Mouse (Mus musculus): Measurements from ENCODE around the gene Nup153. TPM values are rescaled to one million over a fixed set of nuclear protein-coding genes. Genes with fewer than 3 reads are reported as not detected.

Gene Nup153
- polyA plus RNA-seq, 1 experiment from 2014 or later: 38.0 TPM

DNA sequence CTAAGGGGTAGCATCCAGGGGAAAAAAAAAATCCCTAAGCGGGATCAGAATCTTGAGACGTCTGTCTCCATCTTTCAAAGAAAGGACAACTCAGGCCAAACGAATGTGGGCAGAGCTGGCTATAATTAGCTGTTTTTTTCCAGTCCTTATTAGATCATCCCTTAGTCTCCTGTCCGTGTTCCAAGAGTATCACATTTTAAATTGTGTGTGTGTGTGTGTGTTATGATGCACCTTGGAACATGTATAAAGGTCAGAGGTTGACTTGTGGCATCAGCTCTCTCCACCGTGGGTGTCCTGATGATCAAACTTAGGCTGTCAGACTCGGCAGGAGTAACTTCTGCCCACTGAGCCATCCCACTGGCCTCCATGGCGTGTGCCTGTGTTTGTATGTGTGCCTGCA is 11.7 kb upstream of the Nup153 start:
- Histone ChIP-seq H3K27me3 (ENCODE audit: control insufficient read depth, insufficient read depth, low read length) (no peaks in the 10 kb centered on the region), H3K9ac (replicated peaks; ENCODE audit: low read depth, low read length) (no peak overlapping the region), H3K4me1 (ENCODE audit: control insufficient read depth, insufficient read depth, low read length) (no peaks in the 10 kb centered on the region), H3K4me2 (replicated peaks; ENCODE audit: low read depth, low read length) (no peak overlapping the region), H3K27ac (ENCODE audit: low read length) (no peak overlapping the region), H3K4me3 (ENCODE audit: low read depth, low read length) (no peak overlapping the region), H3K9me3 (ENCODE audit: control insufficient read depth, low read depth, low read length) (no peaks in the 10 kb centered on the region), H3K36me3 (ENCODE audit: control insufficient read depth, insufficient read depth, low read length) (no peaks in the 10 kb centered on the region)
- ATAC-seq (ENCODE audit: insufficient number of reproducible peaks, insufficient read depth, low FRiP score, low read depth): no peak
- 75% methylated on average over 7 of the region's 7 CpGs for WGBS

- WGBS: 77% methylated on average over 4 of the region's 4 CpGs
- ATAC-seq (ENCODE audit: insufficient number of reproducible peaks, insufficient read depth, low FRiP score, low read depth): no peak
- Histone ChIP-seq H3K27ac (ENCODE audit: low read length) (no peak overlapping the region), H3K36me3 (ENCODE audit: control insufficient read depth, insufficient read depth, low read length) (no peaks in the 10 kb centered on the region), H3K9ac (replicated peaks; ENCODE audit: low read depth, low read length) (no peak overlapping the region), H3K4me3 (ENCODE audit: low read depth, low read length) (no peak overlapping the region), H3K27me3 (ENCODE audit: control insufficient read depth, insufficient read depth, low read length) (no peaks in the 10 kb centered on the region), H3K4me2 (replicated peaks; ENCODE audit: low read depth, low read length) (no peak overlapping the region), H3K4me1 (ENCODE audit: control insufficient read depth, insufficient read depth, low read length) (no peaks in the 10 kb centered on the region), H3K9me3 (ENCODE audit: control insufficient read depth, low read depth, low read length) (no peaks in the 10 kb centered on the region)
Measured at GRCm38 (mm10) chr13:46737482-46737881, 9.7 kb upstream of the Nup153 start.

DNA sequence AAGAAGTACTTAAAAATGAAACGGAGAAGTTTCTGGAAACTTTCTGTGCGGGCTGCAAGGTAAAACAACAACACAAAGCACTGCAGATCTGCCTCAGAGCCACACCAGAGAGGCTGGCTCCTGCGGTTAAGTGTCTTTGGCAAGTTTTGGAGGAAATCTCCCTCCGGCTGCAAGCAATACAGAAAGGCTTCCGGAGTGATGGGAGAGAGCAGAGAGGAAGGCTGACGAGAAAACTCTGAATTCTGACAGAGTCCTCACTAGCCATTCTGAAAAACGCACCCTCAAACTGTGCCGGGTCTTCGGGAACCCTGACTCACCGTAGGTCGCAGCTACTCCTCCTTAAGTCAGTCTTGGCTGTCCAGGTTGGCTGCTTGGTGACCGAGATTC is 8.7 kb upstream of the Nup153 start:
- WGBS: 1% methylated on average over 12 of the region's 12 CpGs
- Histone ChIP-seq H3K9ac (replicated peaks; ENCODE audit: low read depth, low read length) (peak overlapping the region; percentile 32), H3K27ac (ENCODE audit: low read length) (no peak overlapping the region; the same call in 1 of the 2 replicates), H3K9me3 (ENCODE audit: control insufficient read depth, low read depth, low read length) (no peaks in the 10 kb centered on the region), H3K27me3 (ENCODE audit: control insufficient read depth, insufficient read depth, low read length) (no peaks in the 10 kb centered on the region), H3K4me1 (ENCODE audit: control insufficient read depth, insufficient read depth, low read length) (no peaks in the 10 kb centered on the region), H3K36me3 (ENCODE audit: control insufficient read depth, insufficient read depth, low read length) (no peaks in the 10 kb centered on the region), H3K4me2 (replicated peaks; ENCODE audit: low read depth, low read length) (peak overlapping the region; percentile 95), H3K4me3 (ENCODE audit: low read depth, low read length) (peak overlapping the region; percentile 37)
- ATAC-seq (ENCODE audit: insufficient number of reproducible peaks, insufficient read depth, low FRiP score, low read depth): no peak

DNA sequence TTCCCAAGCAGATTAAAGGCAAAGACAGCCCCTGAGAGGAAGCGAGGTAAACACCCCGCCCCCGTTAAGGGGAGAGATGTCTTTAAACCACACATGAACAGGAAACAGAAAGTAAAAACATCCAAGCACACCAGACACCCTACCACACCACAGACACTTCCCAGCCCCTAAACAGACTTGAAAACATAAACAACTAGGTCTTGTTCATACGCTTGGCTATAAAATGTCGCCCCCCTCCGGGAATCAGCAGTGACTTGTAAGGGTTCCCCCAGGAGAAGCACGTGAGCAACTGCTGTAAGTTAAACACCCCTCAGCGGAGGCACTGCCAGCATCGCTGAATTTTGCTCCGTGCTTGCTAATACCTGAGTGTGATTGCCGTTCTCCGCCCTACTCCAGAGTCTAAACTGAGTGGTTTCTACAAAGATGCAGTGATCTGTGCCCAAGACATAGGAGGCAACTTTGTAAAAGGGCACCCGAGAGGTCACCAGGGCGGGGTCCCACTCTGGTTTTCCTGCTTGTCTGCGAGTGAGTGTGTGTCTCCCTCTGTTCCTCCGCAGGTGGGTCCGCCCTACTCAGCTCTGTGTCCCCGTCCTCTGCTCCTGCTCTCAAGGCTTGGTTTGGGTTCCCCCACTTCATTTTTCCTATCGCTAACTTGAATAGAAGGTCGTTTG is 8.2 kb upstream of the Nup153 start:
- under 1% methylated on average over 20 of the region's 20 CpGs for WGBS
- no peaks in the 10 kb centered on the region for H3K9me3 ChIP-seq (ENCODE audit: control insufficient read depth, low read depth, low read length)
- H3K27ac ChIP-seq (ENCODE audit: low read length): no peak overlapping the region; the same call in 1 of the 2 replicates
- H3K27me3 ChIP-seq (ENCODE audit: control insufficient read depth, insufficient read depth, low read length): no peaks in the 10 kb centered on the region
- no peaks in the 10 kb centered on the region for H3K36me3 ChIP-seq (ENCODE audit: control insufficient read depth, insufficient read depth, low read length)
- peak overlapping the region; percentile 95 for H3K4me2 ChIP-seq (replicated peaks; ENCODE audit: low read depth, low read length)
- peak; percentile 71 for ATAC-seq (ENCODE audit: insufficient number of reproducible peaks, insufficient read depth, low FRiP score, low read depth)
- H3K4me3 ChIP-seq (ENCODE audit: low read depth, low read length): peak overlapping the region; percentile 37
- H3K4me1 ChIP-seq (ENCODE audit: control insufficient read depth, insufficient read depth, low read length): no peaks in the 10 kb centered on the region
- peak overlapping the region; percentile 32; the same call in 1 of the 2 replicates for H3K9ac ChIP-seq (replicated peaks; ENCODE audit: low read depth, low read length)

DNA sequence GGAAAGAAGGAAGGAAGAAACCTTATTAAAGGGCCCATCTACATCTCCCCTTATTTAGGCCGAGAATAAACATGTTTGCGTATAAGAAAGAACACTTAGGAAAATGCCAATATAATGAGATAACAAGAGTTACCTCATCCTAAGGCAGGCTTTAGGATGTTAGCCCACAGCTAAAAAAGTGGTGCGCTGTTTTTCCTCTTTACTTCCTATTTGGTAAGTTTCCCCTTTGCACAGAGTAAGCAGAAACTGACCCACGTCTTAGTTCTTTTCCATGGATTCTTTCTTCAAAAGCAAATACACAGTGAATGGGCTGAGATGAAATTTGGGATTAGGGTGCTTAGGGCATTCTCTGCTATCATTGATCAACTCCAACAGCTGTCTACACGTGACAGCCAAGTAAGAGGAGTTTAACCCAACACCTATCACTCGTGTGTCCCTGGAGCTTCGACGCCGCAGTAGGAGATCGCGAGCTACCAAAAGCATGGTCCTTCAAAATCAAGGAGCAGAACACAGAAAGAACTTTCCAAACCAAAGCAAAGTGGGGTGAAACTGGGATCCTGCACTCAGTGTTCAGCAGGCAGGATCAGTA is 7.6 kb upstream of the Nup153 start:
- Histone ChIP-seq H3K9me3 (ENCODE audit: control insufficient read depth, low read depth, low read length) (no peaks in the 10 kb centered on the region), H3K4me2 (replicated peaks; ENCODE audit: low read depth, low read length) (peak overlapping the region; percentile 95), H3K4me1 (ENCODE audit: control insufficient read depth, insufficient read depth, low read length) (no peaks in the 10 kb centered on the region), H3K36me3 (ENCODE audit: control insufficient read depth, insufficient read depth, low read length) (no peaks in the 10 kb centered on the region), H3K4me3 (ENCODE audit: low read depth, low read length) (peak overlapping the region; percentile 37), H3K9ac (replicated peaks; ENCODE audit: low read depth, low read length) (peak overlapping the region; percentile 32; the same call in 1 of the 2 replicates), H3K27me3 (ENCODE audit: control insufficient read depth, insufficient read depth, low read length) (no peaks in the 10 kb centered on the region), H3K27ac (ENCODE audit: low read length) (no peak overlapping the region)
- ATAC-seq (ENCODE audit: insufficient number of reproducible peaks, insufficient read depth, low FRiP score, low read depth): no peak
- 34% methylated on average over 11 of the region's 11 CpGs for WGBS

DNA sequence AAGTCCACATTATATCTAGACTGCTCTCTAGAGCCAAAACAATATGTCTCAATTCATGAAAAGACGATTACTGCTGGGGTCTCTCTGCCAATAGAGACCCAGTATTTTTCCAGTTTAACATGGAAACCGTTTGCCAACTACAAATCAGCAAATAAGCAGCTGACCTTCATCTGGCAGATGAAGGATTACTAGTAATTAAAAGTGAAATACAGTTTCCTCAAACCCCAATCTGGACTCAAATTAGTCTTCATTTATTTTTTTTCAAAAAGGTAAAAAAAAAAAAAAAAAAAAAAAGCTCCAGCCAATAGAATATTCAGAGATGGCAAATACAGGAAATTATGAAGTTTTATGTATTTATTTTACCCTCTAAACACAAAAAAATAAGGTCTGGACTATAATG is 2.3 kb upstream of the Nup153 start:
- Histone ChIP-seq H3K4me3 (ENCODE audit: low read depth, low read length) (no peak overlapping the region), H3K9ac (replicated peaks; ENCODE audit: low read depth, low read length) (no peak overlapping the region), H3K9me3 (ENCODE audit: control insufficient read depth, low read depth, low read length) (no peaks in the 10 kb centered on the region), H3K4me1 (ENCODE audit: control insufficient read depth, insufficient read depth, low read length) (no peaks in the 10 kb centered on the region), H3K36me3 (ENCODE audit: control insufficient read depth, insufficient read depth, low read length) (no peaks in the 10 kb centered on the region), H3K27ac (ENCODE audit: low read length) (no peak overlapping the region), H3K27me3 (ENCODE audit: control insufficient read depth, insufficient read depth, low read length) (no peaks in the 10 kb centered on the region), H3K4me2 (replicated peaks; ENCODE audit: low read depth, low read length) (no peak overlapping the region)
- no peak for ATAC-seq (ENCODE audit: insufficient number of reproducible peaks, insufficient read depth, low FRiP score, low read depth)
- WGBS: 79% methylated on average over 2 of the region's 2 CpGs

DNA sequence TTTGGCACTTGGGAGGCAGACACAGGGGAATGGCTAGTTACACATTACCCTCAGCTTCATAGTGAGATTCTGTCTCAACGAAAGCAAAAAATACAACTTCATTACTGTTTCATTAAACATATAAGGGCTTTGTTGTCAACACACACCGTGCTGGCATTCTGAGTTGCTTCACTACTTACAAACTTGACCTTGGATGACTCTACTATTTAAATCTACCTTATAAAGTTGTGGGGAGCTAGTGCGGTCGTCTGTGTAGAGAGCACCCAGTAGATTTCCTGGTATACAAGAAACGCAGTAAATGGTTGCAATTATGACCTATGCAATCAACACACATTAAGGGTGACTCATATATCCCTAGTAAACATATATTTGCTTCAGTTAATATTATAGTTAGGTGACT is 671 bp upstream of the Nup153 start:
- Histone ChIP-seq H3K27me3 (ENCODE audit: control insufficient read depth, insufficient read depth, low read length) (no peaks in the 10 kb centered on the region), H3K9me3 (ENCODE audit: control insufficient read depth, low read depth, low read length) (no peaks in the 10 kb centered on the region), H3K27ac (ENCODE audit: low read length) (peak overlapping the region; percentile 33; the same call in 1 of the 2 replicates), H3K4me3 (ENCODE audit: low read depth, low read length) (peak overlapping the region; percentile 92), H3K36me3 (ENCODE audit: control insufficient read depth, insufficient read depth, low read length) (no peaks in the 10 kb centered on the region), H3K4me1 (ENCODE audit: control insufficient read depth, insufficient read depth, low read length) (peaks cover 6% of the 10 kb centered on the region; the same call in 1 of the 2 replicates), H3K9ac (replicated peaks; ENCODE audit: low read depth, low read length) (peak overlapping the region; percentile 25; the same call in 1 of the 2 replicates), H3K4me2 (replicated peaks; ENCODE audit: low read depth, low read length) (peak overlapping the region; percentile 60)
- 35% methylated on average over 5 of the region's 5 CpGs for WGBS
- ATAC-seq (ENCODE audit: insufficient number of reproducible peaks, insufficient read depth, low FRiP score, low read depth): no peak

- Histone ChIP-seq H3K27ac (ENCODE audit: low read length) (peak overlapping the region; percentile 98), H3K9me3 (ENCODE audit: control insufficient read depth, low read depth, low read length) (no peaks in the 10 kb centered on the region), H3K27me3 (ENCODE audit: control insufficient read depth, insufficient read depth, low read length) (no peaks in the 10 kb centered on the region), H3K36me3 (ENCODE audit: control insufficient read depth, insufficient read depth, low read length) (no peaks in the 10 kb centered on the region), H3K4me2 (replicated peaks; ENCODE audit: low read depth, low read length) (peak overlapping the region; percentile 51), H3K4me3 (ENCODE audit: low read depth, low read length) (peak overlapping the region; percentile 92), H3K4me1 (ENCODE audit: control insufficient read depth, insufficient read depth, low read length) (peaks cover 6% of the 10 kb centered on the region; the same call in 1 of the 2 replicates), H3K9ac (replicated peaks; ENCODE audit: low read depth, low read length) (peak overlapping the region; percentile 95)
- ATAC-seq (ENCODE audit: insufficient number of reproducible peaks, insufficient read depth, low FRiP score, low read depth): peak; percentile 80
- under 1% methylated on average over 81 of the region's 85 CpGs for WGBS
Measured at GRCm38 (mm10) chr13:46727038-46727836, 503 bp downstream of the Nup153 start.
